Mouse (Mus musculus) MN1 (cell line): ENCODE data around the gene Gstt4.
A peak's percentile ranks its signal among the peaks of the same experiment; 100 is the strongest.
"Not testable (repeated sequence)": the region's sequence is repeated elsewhere in the genome, so short reads cannot be mapped to it uniquely, and the experiment has no call there.

Experiments
- DNase-seq: peaks from one replicate; pipeline ENCODE4 v3.0.0-alpha.2; 2016; ENCODE audit warnings: low spot score

Gstt4 gene

GRCm38 (mm10) chr10:75789841-75790240 is 32.5 kb downstream of the Gstt4 start:
- no peak for DNase-seq

- no peak for DNase-seq
These were observed 33.1 kb downstream of the Gstt4 start for GRCm38 (mm10) chr10:75789081-75789735.

DNA sequence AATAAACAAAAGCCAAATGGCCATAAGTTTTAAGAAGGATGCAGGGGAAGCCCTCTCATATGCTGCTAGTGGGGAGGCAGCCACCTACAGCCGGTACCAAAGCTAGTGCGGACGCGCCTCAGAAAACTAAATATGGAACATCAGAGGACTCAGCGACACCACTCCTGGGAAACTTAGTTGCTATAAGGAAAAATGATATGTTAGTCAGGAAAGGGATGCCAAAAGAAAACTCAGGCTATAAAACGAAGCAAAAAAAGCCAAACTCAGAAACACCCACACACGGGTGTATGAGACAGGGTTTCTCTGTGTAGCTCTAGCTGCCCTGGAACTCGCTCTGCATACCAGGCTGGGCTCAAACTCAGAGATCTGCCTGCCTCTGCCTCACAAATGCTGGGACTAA is 34.1 kb downstream of the Gstt4 start:
- DNase-seq: no peak

GRCm38 (mm10) chr10:75785442-75785841 is 36.9 kb downstream of the Gstt4 start:
- no peak for DNase-seq

- no peak for DNase-seq
These were observed 41.4 kb downstream of the Gstt4 start, which contains the start of the genes Gm20441 and Gstt3 for GRCm38 (mm10) chr10:75780769-75781578. Gene Gm20441, minus strand, starts transcription at chr10:75780954. Gene Gstt3, minus strand, starts transcription at chr10:75781414.

DNA sequence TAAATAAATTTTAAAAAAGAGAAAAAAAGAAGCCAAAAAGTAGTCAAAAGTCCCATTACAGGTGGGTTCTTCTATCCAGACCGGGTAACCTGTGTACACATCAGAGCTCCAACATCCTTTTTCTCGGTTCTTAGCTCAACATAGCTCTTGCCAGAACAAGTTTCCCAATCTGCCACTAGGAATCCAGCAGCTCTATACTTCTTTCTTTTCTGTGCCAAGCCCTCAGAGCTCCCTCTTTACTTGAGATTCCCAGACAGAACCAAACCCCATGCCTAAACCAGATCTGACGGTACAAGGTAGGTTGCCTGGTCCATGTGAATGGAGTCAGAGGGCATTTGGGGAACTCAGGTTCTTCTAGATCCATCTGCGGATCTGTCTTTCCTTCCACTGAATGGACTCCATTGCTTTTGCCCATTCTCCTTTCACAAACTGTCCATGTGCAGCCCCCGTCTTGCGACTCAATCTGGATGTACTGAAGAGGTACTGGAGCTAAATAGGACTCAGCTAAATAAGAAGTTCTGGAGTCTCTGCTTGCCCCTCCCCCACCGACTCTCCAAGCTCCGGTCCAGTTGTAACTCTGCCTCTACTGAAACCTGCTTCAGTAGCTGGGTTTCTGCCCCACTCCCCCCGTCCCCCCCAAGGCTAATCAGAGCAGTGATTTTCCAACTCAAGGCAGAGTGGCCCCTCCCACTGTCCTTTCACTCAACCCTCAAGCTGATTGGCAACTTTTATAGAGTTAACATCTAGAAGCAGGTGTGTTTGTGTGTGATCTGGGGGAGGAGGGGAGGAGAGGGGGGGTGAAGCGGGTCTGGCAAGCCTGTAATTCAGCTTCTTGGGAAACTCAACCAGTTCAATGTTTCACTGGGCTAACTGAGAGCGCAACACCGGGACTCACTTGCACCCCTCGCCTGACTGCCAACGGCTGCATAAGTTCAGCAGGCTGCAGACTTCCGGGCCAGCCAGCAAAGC is 42.9 kb downstream of the Gstt4 start:
- DNase-seq: no peak

DNA sequence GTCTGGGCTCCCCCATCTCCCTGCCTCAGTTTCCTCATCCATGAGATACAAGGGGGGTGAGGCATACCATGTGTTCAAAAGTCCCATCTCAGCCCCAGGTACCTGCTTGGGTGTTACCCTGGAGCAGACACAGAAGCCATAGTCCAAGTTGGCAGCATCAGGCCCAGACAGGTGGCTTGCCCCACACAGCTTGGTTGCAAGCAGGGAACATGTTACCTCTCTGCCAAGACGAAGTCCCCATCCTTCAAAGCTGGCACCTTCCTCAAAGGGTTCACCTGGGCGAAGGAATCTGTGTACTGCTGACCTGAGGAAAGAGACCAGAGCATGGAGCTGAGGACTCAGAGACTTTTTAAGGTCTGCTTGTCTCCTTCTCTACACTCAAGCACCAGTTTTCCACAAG is 44.5 kb downstream of the Gstt4 start:
- no peak for DNase-seq

DNA sequence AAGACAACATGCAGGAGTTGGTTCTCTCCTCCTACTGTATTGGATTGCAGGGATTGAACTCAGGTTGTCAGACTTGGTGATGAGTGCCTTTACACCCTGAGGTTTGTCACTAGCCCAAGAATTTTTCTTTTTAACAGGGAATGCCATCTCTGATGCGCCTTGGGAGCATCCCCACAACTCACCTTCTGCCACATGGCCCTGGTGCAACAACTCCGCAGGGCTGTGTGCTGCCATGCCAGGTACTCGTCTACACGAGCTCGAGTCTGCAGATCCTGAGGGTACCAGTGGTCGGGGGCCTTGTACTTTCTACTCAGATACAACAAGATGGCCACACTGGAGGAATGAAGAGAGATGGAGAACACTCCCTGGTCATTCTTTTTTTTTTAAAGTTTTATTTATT is 45.8 kb downstream of the Gstt4 start:
- no peak for DNase-seq

GRCm38 (mm10) chr10:75774587-75774986 is 47.8 kb downstream of the Gstt4 start:
- DNase-seq: no peak

GRCm38 (mm10) chr10:75774102-75774501 is 48.2 kb downstream of the Gstt4 start:
- no peak for DNase-seq

GRCm38 (mm10) chr10:75772795-75773664 is 49.3 kb downstream of the Gstt4 start, which contains the start of gene Ddt:
Gene Ddt, minus strand, starts transcription at chr10:75773414.
- peak; percentile 52 for DNase-seq

DNA sequence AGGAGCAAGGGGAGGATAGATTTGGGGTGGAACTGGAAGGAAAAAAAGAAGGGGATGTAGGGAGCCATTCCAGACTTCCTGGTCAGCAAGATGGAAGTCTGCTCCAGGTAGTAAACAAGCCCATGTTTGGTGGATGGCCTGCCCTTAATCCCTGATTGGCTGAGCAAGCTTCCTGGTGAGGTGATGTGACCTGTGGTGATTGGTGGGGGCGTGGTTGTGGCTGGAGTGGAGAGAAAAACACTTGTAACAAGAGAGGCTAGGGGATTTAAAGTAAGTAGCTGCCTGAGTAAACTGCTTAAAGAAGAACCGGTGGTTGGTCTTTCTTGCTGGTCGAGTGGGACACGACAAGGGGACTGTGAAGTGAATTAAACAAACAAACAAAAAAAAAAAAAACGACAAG is 54.6 kb downstream of the Gstt4 start:
- not testable (repeated sequence) for DNase-seq

- DNase-seq: no peak
These were observed 55.5 kb downstream of the Gstt4 start for GRCm38 (mm10) chr10:75766856-75767255.
